Comparison of ENCODE assay signal across 28 mouse cellular contexts in the genomic region with DNA sequence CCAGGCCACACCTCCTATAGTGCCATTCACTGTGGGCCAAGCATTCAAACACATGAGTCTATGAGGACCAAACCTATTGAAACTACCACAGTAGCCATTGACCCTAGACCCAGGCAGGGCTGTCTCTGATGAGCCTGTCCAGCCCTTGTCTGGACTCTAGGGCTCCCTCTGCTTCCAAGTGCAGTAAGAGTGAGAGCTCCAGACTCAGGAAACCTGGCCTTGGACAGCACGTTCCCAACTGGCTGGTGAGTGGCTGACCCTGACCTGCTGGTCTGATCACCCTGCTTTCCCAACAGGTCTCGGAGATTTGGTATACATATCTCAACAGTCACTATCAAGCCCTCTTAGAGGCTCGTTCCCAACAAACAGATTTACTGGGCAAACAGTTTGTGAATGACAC. TPM values are rescaled to one million over a fixed set of nuclear protein-coding genes. Genes with fewer than 3 reads are reported as not detected.
"Had no signal": no experiment of that assay in that cellular context is flagged by ENCODE, and none has a peak within 500 bp of the region (broad histone marks: within the 10 kb centered on the region; RNA-seq: fewer than 3 reads in every experiment).

No protein-coding gene starts in this region.

- H3K4me2 ChIP-seq: heart, embryonic 12.5 days; hindbrain, embryonic 13.5 days; hindbrain, embryonic 15.5 days; kidney, embryonic 15.5 days; limb, embryonic 13.5 days; limb, embryonic 15.5 days; liver, embryonic 13.5 days; liver, embryonic 15.5 days had no signal

- H3K27me3 ChIP-seq: heart, embryonic 12.5 days; hindbrain, embryonic 15.5 days; kidney, embryonic 15.5 days; limb, embryonic 13.5 days; limb, embryonic 15.5 days; liver, embryonic 13.5 days; liver, embryonic 15.5 days had no signal

- H3K36me3 ChIP-seq: heart, embryonic 10.5 days; heart, embryonic 12.5 days; hindbrain, embryonic 13.5 days; hindbrain, embryonic 15.5 days; kidney, embryonic 15.5 days; limb, embryonic 13.5 days; limb, embryonic 15.5 days; liver, embryonic 13.5 days; liver, embryonic 15.5 days had no signal

- H3K9ac ChIP-seq: heart, embryonic 12.5 days; hindbrain, embryonic 13.5 days; hindbrain, embryonic 15.5 days; kidney, embryonic 15.5 days; limb, embryonic 13.5 days; limb, embryonic 15.5 days; liver, embryonic 13.5 days; liver, embryonic 15.5 days; liver, postnatal 0 days had no signal

- ATAC-seq: hindbrain, postnatal 0 days; intestine, embryonic 16.5 days; liver, postnatal 0 days had no signal

- H3K27ac ChIP-seq: heart, embryonic 10.5 days; hindbrain, embryonic 13.5 days; hindbrain, embryonic 15.5 days; hindbrain, postnatal 0 days; kidney, embryonic 15.5 days; kidney, postnatal 0 days; limb, embryonic 13.5 days; limb, embryonic 15.5 days; liver, embryonic 13.5 days; liver, embryonic 15.5 days had no signal

- H3K4me3 ChIP-seq: heart, embryonic 10.5 days; heart, embryonic 12.5 days; hindbrain, embryonic 13.5 days; hindbrain, embryonic 15.5 days; kidney, embryonic 15.5 days; limb, embryonic 13.5 days; limb, embryonic 15.5 days; liver, embryonic 13.5 days; liver, embryonic 15.5 days had no signal

- H3K4me1 ChIP-seq: hindbrain, embryonic 13.5 days; kidney, embryonic 15.5 days; limb, embryonic 13.5 days; limb, embryonic 15.5 days; liver, embryonic 15.5 days had no signal

- H3K9me3 ChIP-seq: heart, embryonic 10.5 days; heart, embryonic 12.5 days; hindbrain, embryonic 13.5 days; hindbrain, embryonic 15.5 days; kidney, embryonic 15.5 days; limb, embryonic 13.5 days; limb, embryonic 15.5 days; liver, embryonic 13.5 days; liver, embryonic 15.5 days had no signal

- DNase-seq: gastrocnemius, postnatal 14 days; gastrocnemius, postnatal 36 days; heart, adult 18-20 months; heart, postnatal 10 days; kidney, postnatal 14 days; layer of hippocampus, adult 9-11 months; layer of hippocampus, postnatal 36 days; left cerebral cortex, postnatal 4 days; liver, embryonic 13.5 days; liver, postnatal 0 days had no signal

RNA-seq across cellular contexts. Expression of a gene that starts 25.2 kb away (rescaled TPM):
- total RNA-seq: gastrocnemius, adult 18-20 months; gastrocnemius, adult 8-10 months; gastrocnemius, postnatal 36 days; heart, adult 18-20 months; heart, adult 8-10 months; heart, postnatal 10 days; heart, postnatal 25 days; hindbrain, postnatal 0 days; left cerebral cortex, postnatal 10 days had no signal
- polyA plus RNA-seq: heart, embryonic 12.5 days had no signal

RNA-seq across cellular contexts. Expression of a gene that starts 32.5 kb away (rescaled TPM):
- total RNA-seq: gastrocnemius, adult 18-20 months had no signal

RNA-seq across cellular contexts. Expression of a gene that starts 44.6 kb away (rescaled TPM):
- total RNA-seq: gastrocnemius, adult 18-20 months; gastrocnemius, adult 8-10 months; gastrocnemius, postnatal 36 days; hematopoietic stem cell, adult 5-6 weeks; liver, adult 2 months had no signal
- polyA plus RNA-seq: liver, adult 2 months; liver, embryonic 15.5 days; liver, postnatal 0 days had no signal
